Mouse (Mus musculus): ENCODE data around the gene Prl8a2.

Prl8a2 gene

DNA sequence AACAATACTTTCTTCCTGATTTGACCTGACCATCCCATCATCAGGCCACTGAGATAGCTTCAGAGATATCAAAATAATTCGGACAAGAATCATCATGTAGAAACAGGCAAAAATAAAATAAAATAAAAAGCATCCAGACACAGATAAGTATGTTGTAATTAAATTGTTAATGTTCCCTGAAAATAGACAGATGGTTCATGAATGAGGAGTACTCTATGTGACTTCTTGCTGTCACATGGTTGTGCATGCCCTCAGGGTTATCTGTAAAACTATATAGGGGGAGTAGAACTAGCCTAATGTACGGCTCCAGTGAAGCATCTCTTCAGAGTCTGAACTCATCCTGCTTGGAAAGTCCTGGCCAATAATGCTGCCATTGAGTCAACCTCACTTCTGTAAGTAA is at the start of gene Prl8a2:
Gene Prl8a2 (plus strand): TSS at position 301 of the 400 bp plus-strand sequence.
- in situ Hi-C loops (cut with MboI, MseI), result no loop called here

- in situ Hi-C loops (cut with MboI, MseI), result no loop called here
Measured at GRCm38 (mm10) chr13:27312334-27313225, 32.9 kb upstream of the Prl8a2 start, which contains the start of gene Prl6a1. Prl6a1 (plus strand) TSS chr13:27312627.

- in situ Hi-C loops (cut with MboI, MseI), result no loop called here
Measured at GRCm38 (mm10) chr13:27334989-27335388, 10.5 kb upstream of the Prl8a2 start.

DNA sequence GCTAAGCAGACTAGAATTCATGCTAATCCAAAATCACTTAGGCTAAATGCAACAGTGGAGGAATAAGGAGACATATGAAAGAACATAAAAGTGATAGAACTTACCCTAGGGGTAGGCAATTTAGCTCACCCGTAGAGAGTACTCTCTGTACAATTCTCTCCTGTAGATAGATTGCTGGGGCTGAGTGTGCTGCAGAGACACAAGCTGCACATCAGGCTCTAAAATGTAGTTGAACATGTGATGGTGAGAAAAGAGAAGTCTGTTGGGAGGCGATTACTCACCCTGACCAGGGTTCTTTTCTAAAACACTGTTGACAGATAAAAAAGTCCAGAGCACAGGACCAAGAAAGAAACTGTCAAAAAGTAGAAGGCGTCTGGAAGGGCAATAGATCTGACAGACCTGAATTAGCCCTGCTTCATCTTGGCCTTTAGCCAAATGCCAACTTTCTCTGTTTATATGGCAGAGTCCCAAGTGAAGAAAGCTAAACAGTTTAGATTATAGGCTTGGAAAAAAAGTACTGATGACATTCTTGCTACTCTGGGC is 2.7 kb upstream of the Prl8a2 start:
- in situ Hi-C loops (cut with MboI, MseI), result no loop called here

- in situ Hi-C loops (cut with MboI, MseI), result no loop called here
Measured at GRCm38 (mm10) chr13:27390746-27391145, 45.3 kb downstream of the Prl8a2 start, which contains the start of gene Prl2b1. Prl2b1 (minus strand) TSS chr13:27390846.

GRCm38 (mm10) chr13:27399061-27399724 is 53.7 kb downstream of the Prl8a2 start:
- in situ Hi-C loops (cut with MboI, MseI), result no loop called here

All from T-helper 1 cell (primary cell).